Mouse (Mus musculus): ENCODE measurements around the gene Gm20388. TPM values are rescaled to one million over a fixed set of nuclear protein-coding genes. Genes with fewer than 3 reads are reported as not detected.
A peak's percentile ranks its signal among the peaks of the same experiment; 100 is the strongest.

Gene Gm20388
- polyA plus RNA-seq, 1 experiment, result not detected

DNA sequence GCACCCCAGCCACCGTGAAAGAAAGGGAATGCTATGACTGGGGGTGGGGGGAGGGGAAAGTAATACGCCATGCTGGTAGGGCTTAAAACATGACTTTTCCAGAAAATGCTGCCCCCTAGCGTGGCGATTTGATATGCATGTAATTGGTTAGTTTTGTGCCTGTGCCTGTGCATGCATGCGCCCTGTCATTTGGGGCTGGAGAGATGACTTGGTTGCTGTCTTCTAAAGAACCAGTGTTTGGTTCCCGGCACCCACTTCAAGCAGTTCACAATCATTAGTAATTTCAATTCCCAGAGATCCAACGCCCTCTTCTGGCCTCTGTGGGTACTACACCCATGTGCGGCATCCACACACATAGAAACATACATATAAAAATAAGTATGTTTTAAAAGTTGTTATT lies 913.2 kb downstream of the Gm20388 start:
- Histone ChIP-seq H3K4me3 (ENCODE audit: insufficient read depth, low read depth, low read length) (no peak overlapping the region), H3K4me1 (ENCODE audit: control insufficient read depth, insufficient read depth, low read length) (no peaks in the 10 kb centered on the region), H3K27ac (ENCODE audit: insufficient read depth, low read depth, low read length) (no peak overlapping the region)
- TF ChIP-seq CTCF (IDR thresholded peaks at IDR 0.05; ENCODE audit: insufficient read depth, low read depth, low read length) (no peak), POLR2A (IDR thresholded peaks at IDR 0.05; ENCODE audit: insufficient read depth, low read depth, low read length) (no peak)
- 67% methylated on average over 8 of the region's 8 CpGs for WGBS

DNA sequence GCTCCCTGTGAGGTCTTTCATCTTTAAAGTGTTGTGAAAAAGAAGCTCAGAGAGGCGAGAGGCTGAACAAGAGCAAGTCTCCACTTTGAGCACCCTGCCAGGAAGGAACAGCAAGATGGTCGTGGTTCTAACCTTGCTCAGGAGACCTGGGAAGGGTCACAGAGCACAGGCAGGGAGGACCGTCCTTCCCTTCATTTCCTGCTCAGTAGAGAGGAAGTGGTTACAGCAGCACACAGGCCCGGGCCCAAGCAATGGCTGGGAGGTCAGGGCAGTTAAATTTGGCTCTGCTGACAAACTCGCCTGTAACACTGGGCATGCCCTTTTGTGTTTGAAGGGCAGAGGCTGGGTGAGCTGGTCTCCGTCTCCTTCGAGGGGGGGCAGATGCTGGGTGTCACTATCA lies 914.0 kb downstream of the Gm20388 start:
- H3K4me3 ChIP-seq (ENCODE audit: insufficient read depth, low read depth, low read length), result no peak overlapping the region
- no peak for TF ChIP-seq POLR2A (IDR thresholded peaks at IDR 0.05; ENCODE audit: insufficient read depth, low read depth, low read length)
- no peak for TF ChIP-seq CTCF (IDR thresholded peaks at IDR 0.05; ENCODE audit: insufficient read depth, low read depth, low read length)
- H3K27ac ChIP-seq (ENCODE audit: insufficient read depth, low read depth, low read length), result no peak overlapping the region
- no peaks in the 10 kb centered on the region for H3K4me1 ChIP-seq (ENCODE audit: control insufficient read depth, insufficient read depth, low read length)
- WGBS, result 81% methylated on average over 7 of the region's 7 CpGs

DNA sequence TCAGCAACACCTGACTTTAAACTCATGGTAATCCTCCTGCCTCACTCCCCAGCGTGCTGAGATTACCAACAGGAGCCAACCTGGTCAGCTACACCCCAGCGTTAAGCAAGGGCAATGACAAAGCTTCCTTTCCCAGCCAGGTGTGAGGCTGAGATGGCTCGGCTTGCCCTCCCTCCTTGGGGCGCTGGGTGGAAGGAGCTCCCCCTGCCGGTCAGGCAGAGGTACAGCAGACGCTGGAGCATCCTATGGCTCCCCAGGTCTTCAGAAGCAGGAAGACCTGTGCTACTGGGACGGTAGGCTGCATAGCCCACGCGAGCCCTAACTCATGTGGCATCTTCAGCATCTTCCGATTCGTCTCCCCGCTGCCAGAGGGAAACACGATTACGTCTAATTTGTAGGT lies 917.6 kb downstream of the Gm20388 start:
- TF ChIP-seq CTCF (IDR thresholded peaks at IDR 0.05; ENCODE audit: insufficient read depth, low read depth, low read length), result peak; percentile 69
- TF ChIP-seq POLR2A (IDR thresholded peaks at IDR 0.05; ENCODE audit: insufficient read depth, low read depth, low read length), result no peak
- 12% methylated on average over 14 of the region's 14 CpGs for WGBS
- H3K4me1 ChIP-seq (ENCODE audit: control insufficient read depth, insufficient read depth, low read length), result no peaks in the 10 kb centered on the region
- no peak overlapping the region for H3K4me3 ChIP-seq (ENCODE audit: insufficient read depth, low read depth, low read length)
- no peak overlapping the region for H3K27ac ChIP-seq (ENCODE audit: insufficient read depth, low read depth, low read length)

DNA sequence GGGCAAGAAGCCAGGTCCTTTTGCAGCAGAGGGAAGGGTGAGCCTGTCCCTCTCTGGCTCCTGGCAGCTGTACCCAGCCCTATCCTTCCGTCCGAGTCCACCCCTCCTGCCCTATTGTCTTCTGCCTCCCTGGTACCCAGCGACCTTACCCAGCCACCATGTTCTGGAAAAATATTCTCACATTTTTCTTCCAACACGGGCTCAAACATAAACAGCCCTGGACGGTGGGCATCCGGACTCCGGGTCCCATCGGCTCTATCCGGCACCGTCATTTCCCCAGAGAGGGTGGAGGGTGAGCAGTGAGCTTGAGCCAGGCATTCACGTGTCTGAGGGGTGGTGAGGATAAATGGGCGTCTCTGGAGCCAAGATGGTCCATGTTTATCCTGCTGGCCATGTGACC lies 920.0 kb downstream of the Gm20388 start:
- 85% methylated on average over 12 of the region's 12 CpGs for WGBS
- no peak overlapping the region for H3K27ac ChIP-seq (ENCODE audit: insufficient read depth, low read depth, low read length)
- no peak for TF ChIP-seq POLR2A (IDR thresholded peaks at IDR 0.05; ENCODE audit: insufficient read depth, low read depth, low read length)
- no peak for TF ChIP-seq CTCF (IDR thresholded peaks at IDR 0.05; ENCODE audit: insufficient read depth, low read depth, low read length)
- H3K4me3 ChIP-seq (ENCODE audit: insufficient read depth, low read depth, low read length), result no peak overlapping the region
- H3K4me1 ChIP-seq (ENCODE audit: control insufficient read depth, insufficient read depth, low read length), result no peaks in the 10 kb centered on the region

DNA sequence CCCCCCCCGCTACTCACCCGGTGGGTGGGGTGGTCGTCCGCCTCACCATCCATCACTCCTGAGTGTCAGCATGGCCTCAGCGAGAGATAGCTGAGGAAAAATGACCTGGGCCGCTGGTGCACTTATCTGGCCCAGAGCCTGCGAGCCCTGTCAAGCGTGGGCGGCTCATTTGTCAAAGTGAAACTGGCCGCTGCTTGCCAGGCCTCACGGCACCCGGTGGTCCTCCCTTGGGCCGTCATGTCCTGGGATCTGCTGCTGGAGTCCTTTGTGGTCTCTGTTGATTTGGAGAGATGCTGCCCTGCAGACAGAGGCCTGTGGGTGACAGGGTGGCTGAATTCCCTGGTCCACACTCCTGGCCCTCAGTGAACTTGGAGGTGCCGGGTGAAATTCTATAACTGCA lies 921.4 kb downstream of the Gm20388 start:
- WGBS, result 37% methylated on average over 12 of the region's 14 CpGs
- no peaks in the 10 kb centered on the region for H3K4me1 ChIP-seq (ENCODE audit: control insufficient read depth, insufficient read depth, low read length)
- no peak for TF ChIP-seq POLR2A (IDR thresholded peaks at IDR 0.05; ENCODE audit: insufficient read depth, low read depth, low read length)
- TF ChIP-seq CTCF (IDR thresholded peaks at IDR 0.05; ENCODE audit: insufficient read depth, low read depth, low read length), result no peak
- H3K27ac ChIP-seq (ENCODE audit: insufficient read depth, low read depth, low read length), result no peak overlapping the region
- H3K4me3 ChIP-seq (ENCODE audit: insufficient read depth, low read depth, low read length), result no peak overlapping the region

DNA sequence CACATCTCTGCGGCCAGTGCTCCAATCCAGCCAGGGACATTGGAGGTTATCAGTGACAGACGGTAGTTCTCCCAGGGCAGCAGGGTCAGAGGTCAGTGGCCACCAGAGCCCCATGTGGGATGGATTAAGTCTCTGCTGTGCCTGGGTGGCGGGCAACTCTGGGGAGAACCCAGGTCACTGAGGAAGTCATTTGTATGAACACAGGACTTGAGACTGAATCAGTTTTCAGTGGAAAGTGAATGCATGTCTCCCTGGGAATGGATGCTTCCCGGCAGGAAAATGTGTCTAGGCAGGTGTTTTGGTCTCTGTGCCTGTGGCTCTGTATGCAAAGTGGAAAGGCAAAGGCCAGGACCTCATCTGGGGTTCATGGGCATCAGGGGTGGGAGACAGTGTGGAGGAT lies 922.6 kb downstream of the Gm20388 start:
- WGBS, result 81% methylated on average over 4 of the region's 4 CpGs
- Histone ChIP-seq H3K27ac (ENCODE audit: insufficient read depth, low read depth, low read length) (no peak overlapping the region), H3K4me1 (ENCODE audit: control insufficient read depth, insufficient read depth, low read length) (no peaks in the 10 kb centered on the region), H3K4me3 (ENCODE audit: insufficient read depth, low read depth, low read length) (no peak overlapping the region)
- TF ChIP-seq CTCF (IDR thresholded peaks at IDR 0.05; ENCODE audit: insufficient read depth, low read depth, low read length) (no peak), POLR2A (IDR thresholded peaks at IDR 0.05; ENCODE audit: insufficient read depth, low read depth, low read length) (no peak)

DNA sequence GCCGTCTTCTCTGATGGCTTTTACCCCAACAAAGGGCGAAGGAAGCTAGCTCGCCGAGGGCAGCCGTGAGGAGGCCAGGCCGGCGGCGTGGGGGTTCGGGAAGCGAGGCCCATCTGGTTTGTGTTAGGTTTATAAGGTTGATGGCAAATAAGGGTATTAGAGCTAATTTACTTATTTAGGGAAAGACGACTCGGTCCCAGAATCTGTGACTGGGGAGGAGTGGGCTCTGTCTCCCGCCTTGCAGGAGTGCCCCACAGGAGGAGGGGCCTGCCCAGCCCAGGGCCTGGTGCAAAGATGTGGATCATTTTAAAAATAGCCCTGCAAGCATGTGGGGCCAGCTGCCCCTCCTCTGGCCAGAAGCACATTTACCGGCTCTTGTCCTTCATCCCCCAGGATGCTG lies 928.4 kb downstream of the Gm20388 start:
- no peak overlapping the region for H3K27ac ChIP-seq (ENCODE audit: insufficient read depth, low read depth, low read length)
- WGBS, result 90% methylated on average over 14 of the region's 14 CpGs
- H3K4me3 ChIP-seq (ENCODE audit: insufficient read depth, low read depth, low read length), result no peak overlapping the region
- TF ChIP-seq POLR2A (IDR thresholded peaks at IDR 0.05; ENCODE audit: insufficient read depth, low read depth, low read length) (no peak), CTCF (IDR thresholded peaks at IDR 0.05; ENCODE audit: insufficient read depth, low read depth, low read length) (no peak)
- H3K4me1 ChIP-seq (ENCODE audit: control insufficient read depth, insufficient read depth, low read length), result no peaks in the 10 kb centered on the region

DNA sequence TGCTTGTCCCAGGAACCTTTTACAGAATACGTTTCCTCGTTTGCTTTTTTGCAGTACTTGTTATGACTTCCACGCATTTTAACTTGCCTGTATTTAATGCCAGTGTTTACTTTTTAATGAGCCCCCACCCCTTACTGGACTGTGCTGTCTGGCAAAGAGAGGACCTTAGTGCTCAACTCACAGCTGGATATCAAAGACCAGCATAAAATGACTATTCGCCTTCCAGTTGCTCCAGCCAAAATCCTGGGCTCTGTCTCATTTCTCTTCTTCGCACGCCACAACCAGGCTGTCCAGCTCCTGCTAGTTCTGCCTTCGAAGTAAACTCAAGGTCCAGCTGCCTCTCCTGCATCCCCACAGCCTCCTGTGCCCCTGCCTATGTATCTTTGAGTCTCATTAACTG lies 932.4 kb downstream of the Gm20388 start:
- H3K27ac ChIP-seq (ENCODE audit: insufficient read depth, low read depth, low read length), result no peak overlapping the region
- H3K4me3 ChIP-seq (ENCODE audit: insufficient read depth, low read depth, low read length), result no peak overlapping the region
- no peaks in the 10 kb centered on the region; the same call in 1 of the 2 replicates for H3K4me1 ChIP-seq (ENCODE audit: control insufficient read depth, insufficient read depth, low read length)
- TF ChIP-seq CTCF (IDR thresholded peaks at IDR 0.05; ENCODE audit: insufficient read depth, low read depth, low read length), result no peak
- no peak for TF ChIP-seq POLR2A (IDR thresholded peaks at IDR 0.05; ENCODE audit: insufficient read depth, low read depth, low read length)
- WGBS, result 57% methylated on average over 7 of the region's 7 CpGs

DNA sequence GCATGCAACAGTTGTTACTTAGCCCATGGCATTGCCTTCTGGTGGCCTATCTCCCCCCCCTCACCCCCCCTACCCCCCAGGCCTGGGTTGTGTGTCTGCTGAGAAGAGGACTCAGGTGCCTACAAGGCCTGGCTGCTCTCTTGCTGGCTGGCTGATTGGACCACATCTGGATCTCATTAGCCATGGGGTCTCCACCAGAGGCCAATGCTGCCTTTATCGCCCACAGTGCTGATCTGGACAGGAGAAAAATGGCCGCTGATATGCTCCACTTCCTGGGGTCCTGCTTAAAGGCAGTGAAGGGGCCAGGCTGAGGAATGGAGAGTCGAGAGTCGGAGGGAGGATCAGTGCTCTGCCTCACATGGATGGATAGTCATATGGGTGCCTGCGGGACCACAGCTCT lies 935.4 kb downstream of the Gm20388 start:
- WGBS, result 86% methylated on average over 5 of the region's 5 CpGs
- Histone ChIP-seq H3K4me1 (ENCODE audit: control insufficient read depth, insufficient read depth, low read length) (no peaks in the 10 kb centered on the region; the same call in 1 of the 2 replicates), H3K4me3 (ENCODE audit: insufficient read depth, low read depth, low read length) (no peak overlapping the region), H3K27ac (ENCODE audit: insufficient read depth, low read depth, low read length) (no peak overlapping the region)
- TF ChIP-seq POLR2A (IDR thresholded peaks at IDR 0.05; ENCODE audit: insufficient read depth, low read depth, low read length) (no peak), CTCF (IDR thresholded peaks at IDR 0.05; ENCODE audit: insufficient read depth, low read depth, low read length) (no peak)

DNA sequence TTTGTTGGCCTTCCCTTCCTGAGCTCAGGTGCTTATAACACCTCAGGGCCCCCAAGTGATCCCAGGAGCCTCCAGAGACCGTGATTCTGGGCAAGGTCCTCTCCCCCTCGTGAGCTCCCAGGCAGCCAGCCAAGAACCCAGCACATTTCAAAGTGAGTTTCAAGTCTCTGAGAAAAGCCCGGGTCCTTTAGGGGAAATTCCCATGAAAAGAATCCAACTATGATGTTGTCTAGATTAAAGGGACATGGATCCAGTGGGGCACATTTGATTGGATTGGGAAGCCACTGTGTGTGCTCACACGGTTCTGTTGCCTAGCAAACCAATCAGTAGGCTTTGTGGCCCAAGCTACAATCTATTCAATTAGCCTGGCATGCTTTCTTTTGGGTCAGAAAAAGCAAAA lies 936.6 kb downstream of the Gm20388 start:
- WGBS, result 8% methylated on average over 4 of the region's 4 CpGs
- Histone ChIP-seq H3K4me3 (ENCODE audit: insufficient read depth, low read depth, low read length) (no peak overlapping the region), H3K4me1 (ENCODE audit: control insufficient read depth, insufficient read depth, low read length) (no peaks in the 10 kb centered on the region; the same call in 1 of the 2 replicates), H3K27ac (ENCODE audit: insufficient read depth, low read depth, low read length) (no peak overlapping the region)
- no peak for TF ChIP-seq CTCF (IDR thresholded peaks at IDR 0.05; ENCODE audit: insufficient read depth, low read depth, low read length)
- no peak for TF ChIP-seq POLR2A (IDR thresholded peaks at IDR 0.05; ENCODE audit: insufficient read depth, low read depth, low read length)

Measured in olfactory bulb, adult 2 months (tissue).